Mouse (Mus musculus): ENCODE data around the gene Mmrn1. TPM values are rescaled to one million over a fixed set of nuclear protein-coding genes. Genes with fewer than 3 reads are reported as not detected.

The Mmrn1 gene
- polyA plus RNA-seq, 1 experiment from 2014 or later, result 3.1 TPM

DNA sequence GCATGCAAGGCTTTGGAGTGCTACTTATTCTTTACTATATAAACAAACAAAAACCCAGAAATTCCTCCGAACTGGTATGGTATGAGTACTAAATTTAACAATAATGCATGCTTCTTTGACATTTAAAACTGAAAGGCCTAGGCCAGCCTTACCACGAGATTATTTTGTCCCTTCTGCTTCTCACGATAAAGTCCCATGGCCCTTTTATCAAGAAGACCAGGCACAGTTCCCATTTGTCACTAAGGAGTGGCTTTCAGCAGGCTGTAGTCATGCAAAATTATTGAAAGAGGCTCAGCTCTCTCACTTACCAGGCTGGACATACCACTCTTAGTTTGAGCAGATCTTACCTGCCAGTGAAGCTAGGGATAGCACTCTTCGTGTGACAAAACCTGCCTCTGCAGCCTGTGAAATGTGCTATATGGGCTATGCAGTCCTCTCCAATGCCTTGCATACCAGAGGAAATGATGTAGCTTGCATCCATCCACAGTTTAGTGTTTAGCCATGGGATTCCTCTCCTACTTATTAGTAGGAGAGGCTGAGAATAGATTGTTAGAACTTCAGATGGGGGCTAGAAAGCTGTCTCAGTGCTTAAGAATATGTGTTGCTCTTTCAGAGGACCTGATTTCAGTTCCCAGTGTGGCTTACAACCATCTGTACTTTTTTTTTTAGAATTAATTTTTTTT, 10.8 kb downstream of the Mmrn1 start:
- no peaks in the 10 kb centered on the region for H3K9me3 ChIP-seq (ENCODE audit: low read length)

DNA sequence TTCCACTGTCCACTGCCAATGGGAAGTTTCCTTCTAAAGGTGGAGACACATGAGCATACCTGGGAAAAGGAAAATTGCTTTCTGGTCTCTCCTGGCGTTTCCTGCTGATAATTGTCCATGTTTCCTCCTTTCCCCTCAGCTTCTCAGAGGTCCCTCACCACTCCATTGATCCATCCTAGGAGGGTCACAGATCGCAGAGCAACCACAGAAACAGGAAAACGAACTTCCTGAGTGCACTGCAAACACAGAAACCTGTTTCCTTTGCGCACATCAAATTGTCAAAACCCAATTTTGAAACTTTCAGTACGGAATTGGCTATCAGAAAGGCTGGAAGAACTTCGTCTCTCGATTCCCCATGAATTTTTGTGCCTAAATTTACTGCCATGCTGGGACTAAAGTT, 19.4 kb downstream of the Mmrn1 start:
- TF ChIP-seq CTCF (IDR thresholded peaks at IDR 0.05; ENCODE audit: low read depth) (no peak), EP300 (IDR thresholded peaks at IDR 0.05; ENCODE audit: low read depth) (no peak)
- H3K27ac ChIP-seq (ENCODE audit: low read depth), result no peak overlapping the region
- WGBS (ENCODE audit: insufficient replicate concordance), result 12% methylated on average over 7 of the region's 7 CpGs
- no peaks in the 10 kb centered on the region for H3K36me3 ChIP-seq (replicated peaks; ENCODE audit: insufficient read depth, low read length)
- ATAC-seq, result no peak
- peak overlapping the region; percentile 15; the same call in 1 of the 2 replicates for H3K4me3 ChIP-seq (ENCODE audit: low read depth, low read length)
- H3K27me3 ChIP-seq (ENCODE audit: insufficient read depth, low read length), result no peaks in the 10 kb centered on the region
- H3K4me2 ChIP-seq (ENCODE audit: low read depth, low read length), result peak overlapping the region; percentile 16
- H3K9me3 ChIP-seq (ENCODE audit: low read length), result no peaks in the 10 kb centered on the region
- no peaks in the 10 kb centered on the region for H3K4me1 ChIP-seq (ENCODE audit: insufficient read depth)
- H3K9ac ChIP-seq (replicated peaks), result no peak overlapping the region
- DNase-seq, result no peak

More for the DNA sequence above, 10.8 kb downstream of the Mmrn1 start:
- TF ChIP-seq EP300 (IDR thresholded peaks at IDR 0.05; ENCODE audit: low read depth) (peak; percentile 98), CTCF (IDR thresholded peaks at IDR 0.05; ENCODE audit: low read depth) (no peak)
- WGBS (ENCODE audit: insufficient replicate concordance), result 36% methylated on average over 4 of the region's 4 CpGs
- Histone ChIP-seq H3K9ac (replicated peaks) (peak overlapping the region; percentile 34; the same call in 1 of the 2 replicates), H3K4me3 (ENCODE audit: low read depth, low read length) (no peak overlapping the region), H3K27me3 (ENCODE audit: insufficient read depth, low read length) (no peaks in the 10 kb centered on the region), H3K4me2 (ENCODE audit: low read depth, low read length) (peak overlapping the region; percentile 61), H3K36me3 (replicated peaks; ENCODE audit: insufficient read depth, low read length) (no peaks in the 10 kb centered on the region), H3K4me1 (ENCODE audit: insufficient read depth) (0 out of 2 replicates have a peak, but pooled peaks cover 4% of the 10 kb centered on the region), H3K27ac (ENCODE audit: low read depth) (peak overlapping the region; percentile 95)
- ATAC-seq, result peak; percentile 94
- DNase-seq, result peak; percentile 26

DNA sequence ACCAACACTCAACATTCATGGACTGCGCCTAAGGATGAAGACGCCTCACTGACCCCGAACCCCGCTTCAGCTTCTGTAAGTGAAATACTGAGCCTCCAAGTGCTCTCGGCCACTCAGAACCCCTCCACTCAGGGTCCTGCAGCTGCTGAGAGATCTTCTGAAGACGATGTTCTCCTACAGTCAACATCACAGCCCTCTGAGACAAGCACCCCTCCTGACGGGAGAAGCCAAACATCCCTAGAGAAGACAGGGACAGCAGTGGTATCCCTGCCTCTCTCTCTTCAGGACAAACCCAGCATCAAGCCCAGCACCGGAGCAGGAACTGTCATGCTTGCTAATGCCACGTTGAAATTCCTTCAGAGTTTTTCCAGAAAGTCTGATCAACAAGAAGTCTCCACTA, 19.8 kb downstream of the Mmrn1 start:
- Histone ChIP-seq H3K27ac (ENCODE audit: low read depth) (no peak overlapping the region), H3K4me1 (ENCODE audit: insufficient read depth) (no peaks in the 10 kb centered on the region), H3K4me2 (ENCODE audit: low read depth, low read length) (peak overlapping the region; percentile 16), H3K9ac (replicated peaks) (no peak overlapping the region), H3K27me3 (ENCODE audit: insufficient read depth, low read length) (no peaks in the 10 kb centered on the region), H3K9me3 (ENCODE audit: low read length) (no peaks in the 10 kb centered on the region), H3K36me3 (replicated peaks; ENCODE audit: insufficient read depth, low read length) (no peaks in the 10 kb centered on the region), H3K4me3 (ENCODE audit: low read depth, low read length) (peak overlapping the region; percentile 15; the same call in 1 of the 2 replicates)
- ATAC-seq, result no peak
- TF ChIP-seq EP300 (IDR thresholded peaks at IDR 0.05; ENCODE audit: low read depth), result no peak
- no peak for TF ChIP-seq CTCF (IDR thresholded peaks at IDR 0.05; ENCODE audit: low read depth)
- 18% methylated on average over 9 of the region's 9 CpGs for WGBS (ENCODE audit: insufficient replicate concordance)
- DNase-seq, result no peak

DNA sequence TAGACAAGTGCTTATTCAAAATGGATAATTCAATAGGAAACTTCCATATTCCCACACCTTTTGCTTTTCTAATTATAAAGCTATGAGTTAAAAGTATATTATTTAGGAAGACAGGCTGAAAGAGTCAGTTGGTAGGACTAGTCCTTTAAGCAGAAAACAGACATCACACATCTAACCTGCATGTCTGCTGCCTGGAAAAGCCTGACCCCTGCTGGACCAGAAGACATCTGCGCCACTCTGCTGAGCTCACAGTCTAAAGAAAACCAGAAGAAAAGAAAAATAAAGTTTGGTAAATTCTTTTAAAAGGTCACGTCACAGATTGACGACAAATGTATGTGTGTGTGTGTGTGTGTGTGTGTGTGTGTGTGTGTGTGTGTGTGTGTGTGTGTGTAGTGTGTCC, 25.6 kb downstream of the Mmrn1 start:
- Histone ChIP-seq H3K4me2 (ENCODE audit: low read depth, low read length) (no peak overlapping the region), H3K4me1 (ENCODE audit: insufficient read depth) (no peaks in the 10 kb centered on the region), H3K4me3 (ENCODE audit: low read depth, low read length) (no peak overlapping the region), H3K27me3 (ENCODE audit: insufficient read depth, low read length) (no peaks in the 10 kb centered on the region), H3K9me3 (ENCODE audit: low read length) (no peaks in the 10 kb centered on the region), H3K36me3 (replicated peaks; ENCODE audit: insufficient read depth, low read length) (no peaks in the 10 kb centered on the region), H3K9ac (replicated peaks) (no peak overlapping the region), H3K27ac (ENCODE audit: low read depth) (no peak overlapping the region)
- TF ChIP-seq EP300 (IDR thresholded peaks at IDR 0.05; ENCODE audit: low read depth) (no peak), CTCF (IDR thresholded peaks at IDR 0.05; ENCODE audit: low read depth) (peak; percentile 83)
- 70% methylated on average over 3 of the region's 3 CpGs for WGBS (ENCODE audit: insufficient replicate concordance)
- DNase-seq (peak; percentile 58), ATAC-seq (peak; percentile 67; the same call in 1 of the 2 replicates)

DNA sequence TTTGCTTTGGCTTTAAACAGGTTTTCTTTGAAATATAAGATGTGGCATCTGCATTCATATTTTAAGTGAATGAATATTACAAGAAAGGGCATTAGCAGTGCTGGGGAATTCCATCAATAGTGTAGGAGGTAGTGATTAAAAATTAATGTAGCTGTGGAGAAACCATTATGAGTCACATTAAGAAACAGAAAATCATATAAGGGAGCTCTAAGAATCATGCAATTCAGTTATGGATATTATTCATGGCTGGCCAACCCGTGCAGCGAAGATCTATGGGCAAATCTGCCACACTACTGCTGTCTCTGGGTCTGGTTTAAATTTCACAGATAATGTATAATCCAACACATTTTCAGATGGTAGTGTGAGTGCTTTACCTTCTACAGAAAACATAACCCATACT, 36.5 kb downstream of the Mmrn1 start:
- H3K27ac ChIP-seq (ENCODE audit: low read depth), result no peak overlapping the region
- H3K9ac ChIP-seq (replicated peaks), result no peak overlapping the region
- H3K36me3 ChIP-seq (replicated peaks; ENCODE audit: insufficient read depth, low read length), result no peaks in the 10 kb centered on the region
- H3K27me3 ChIP-seq (ENCODE audit: insufficient read depth, low read length), result no peaks in the 10 kb centered on the region
- DNase-seq, result no peak
- H3K4me2 ChIP-seq (ENCODE audit: low read depth, low read length), result no peak overlapping the region
- ATAC-seq, result no peak
- 68% methylated on average over 2 of the region's 2 CpGs for WGBS (ENCODE audit: insufficient replicate concordance)
- TF ChIP-seq CTCF (IDR thresholded peaks at IDR 0.05; ENCODE audit: low read depth) (no peak), EP300 (IDR thresholded peaks at IDR 0.05; ENCODE audit: low read depth) (no peak)
- no peak overlapping the region for H3K4me3 ChIP-seq (ENCODE audit: low read depth, low read length)
- H3K4me1 ChIP-seq (ENCODE audit: insufficient read depth), result no peaks in the 10 kb centered on the region
- no peaks in the 10 kb centered on the region for H3K9me3 ChIP-seq (ENCODE audit: low read length)

DNA sequence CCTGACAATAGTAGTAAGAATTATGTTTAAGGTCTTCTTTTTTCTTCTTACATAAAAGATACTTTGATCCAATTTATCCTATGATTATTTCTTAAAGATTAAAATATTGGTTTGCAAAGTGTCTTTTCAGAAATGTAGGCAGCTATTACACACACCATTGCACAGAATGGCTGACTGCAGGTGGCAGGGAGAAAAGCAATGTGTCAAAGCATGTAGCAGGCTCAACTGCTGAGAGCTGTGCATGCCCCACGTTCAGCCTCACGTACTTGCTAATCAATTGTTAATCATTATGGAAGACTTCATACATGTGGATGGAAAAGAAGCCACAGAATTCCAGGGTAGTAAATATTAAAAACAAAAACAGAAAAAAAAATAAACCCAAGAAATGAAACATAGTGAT, 37.1 kb downstream of the Mmrn1 start:
- no peak overlapping the region for H3K27ac ChIP-seq (ENCODE audit: low read depth)
- no peaks in the 10 kb centered on the region for H3K9me3 ChIP-seq (ENCODE audit: low read length)
- H3K27me3 ChIP-seq (ENCODE audit: insufficient read depth, low read length), result no peaks in the 10 kb centered on the region
- no peak overlapping the region for H3K4me2 ChIP-seq (ENCODE audit: low read depth, low read length)
- no peak for TF ChIP-seq EP300 (IDR thresholded peaks at IDR 0.05; ENCODE audit: low read depth)
- TF ChIP-seq CTCF (IDR thresholded peaks at IDR 0.05; ENCODE audit: low read depth), result no peak
- H3K4me3 ChIP-seq (ENCODE audit: low read depth, low read length), result no peak overlapping the region
- no peaks in the 10 kb centered on the region for H3K36me3 ChIP-seq (replicated peaks; ENCODE audit: insufficient read depth, low read length)
- H3K4me1 ChIP-seq (ENCODE audit: insufficient read depth), result no peaks in the 10 kb centered on the region
- whole genome bisulfite sequencing (ENCODE audit: insufficient replicate concordance), result 69% methylated on average over 2 of the region's 2 CpGs
- H3K9ac ChIP-seq (replicated peaks), result no peak overlapping the region
- ATAC-seq (no peak), DNase-seq (no peak)

All from liver, postnatal 0 days (tissue).